Mouse (Mus musculus) T-helper 1 cell (primary cell): Measurements from ENCODE around the gene Commd8.

ENCODE experiments used
- in situ Hi-C: fragments of 300-600 bp; cut with MboI, MseI; formaldehyde crosslinking; loops from one replicate; pipeline ENCODE4 v1.15.1; 2025; ENCODE audit warnings: high pct_unique_total_duplicates

Gene Commd8

GRCm38 (mm10) chr5:72167594-72168284 is at the start of gene Commd8:
TSS of gene Commd8 (minus strand) at chr5:72168189.
- in situ Hi-C loops = no loop called here

GRCm38 (mm10) chr5:72211741-72212140 is 43.8 kb upstream of the Commd8 start:
- in situ Hi-C loops = loop anchor here (10.0 kb wide), 1 partner anchor 53 kb away; no protein-coding TSS in a partner anchor

GRCm38 (mm10) chr5:72210812-72211139 is 42.8 kb upstream of the Commd8 start:
- in situ Hi-C loops = loop anchor here (10.0 kb wide), 1 partner anchor 54 kb away; no protein-coding TSS in a partner anchor

- in situ Hi-C loops = loop anchor here (10.0 kb wide), 1 partner anchor 55 kb away; no protein-coding TSS in a partner anchor
Observed at GRCm38 (mm10) chr5:72210123-72210811, 42.3 kb upstream of the Commd8 start.

- in situ Hi-C loops = no loop called here
Observed at GRCm38 (mm10) chr5:72208515-72208914, 40.5 kb upstream of the Commd8 start.

GRCm38 (mm10) chr5:72205271-72205670 is 37.3 kb upstream of the Commd8 start:
- in situ Hi-C loops = no loop called here

- in situ Hi-C loops = no loop called here
Observed at GRCm38 (mm10) chr5:72204507-72204906, 36.5 kb upstream of the Commd8 start.

- in situ Hi-C loops = no loop called here
Observed at GRCm38 (mm10) chr5:72203734-72204073, 35.7 kb upstream of the Commd8 start.

GRCm38 (mm10) chr5:72203028-72203733 is 35.2 kb upstream of the Commd8 start:
- in situ Hi-C loops = no loop called here

- in situ Hi-C loops = no loop called here
Observed at GRCm38 (mm10) chr5:72202016-72202415, 34.0 kb upstream of the Commd8 start.

- in situ Hi-C loops = no loop called here
Observed at GRCm38 (mm10) chr5:72201600-72201999, 33.6 kb upstream of the Commd8 start.

GRCm38 (mm10) chr5:72195442-72195841 is 27.5 kb upstream of the Commd8 start:
- in situ Hi-C loops = no loop called here

GRCm38 (mm10) chr5:72191932-72192331 is 23.9 kb upstream of the Commd8 start:
- in situ Hi-C loops = no loop called here

GRCm38 (mm10) chr5:72191154-72191553 is 23.2 kb upstream of the Commd8 start:
- in situ Hi-C loops = no loop called here

GRCm38 (mm10) chr5:72184437-72185100 is 16.6 kb upstream of the Commd8 start:
- in situ Hi-C loops = no loop called here

GRCm38 (mm10) chr5:72183929-72184328 is 15.9 kb upstream of the Commd8 start:
- in situ Hi-C loops = no loop called here

- in situ Hi-C loops = no loop called here
Observed at GRCm38 (mm10) chr5:72182804-72183203, 14.8 kb upstream of the Commd8 start.

GRCm38 (mm10) chr5:72181194-72181593 is 13.2 kb upstream of the Commd8 start:
- in situ Hi-C loops = no loop called here

GRCm38 (mm10) chr5:72175530-72175929 is 7.5 kb upstream of the Commd8 start:
- in situ Hi-C loops = no loop called here

GRCm38 (mm10) chr5:72175050-72175449 is 7.1 kb upstream of the Commd8 start:
- in situ Hi-C loops = no loop called here

GRCm38 (mm10) chr5:72173521-72173920 is 5.5 kb upstream of the Commd8 start:
- in situ Hi-C loops = loop anchor here (5.0 kb wide), 1 partner anchor 94 kb away; no protein-coding TSS in a partner anchor

GRCm38 (mm10) chr5:72172675-72173074 is 4.7 kb upstream of the Commd8 start:
- in situ Hi-C loops = loop anchor here (5.0 kb wide), 1 partner anchor 95 kb away; no protein-coding TSS in a partner anchor
